Mouse (Mus musculus) myocyte (in vitro differentiated cells): ENCODE results near the gene Ccdc146.

Experiments used
- CEBPB ChIP-seq: IDR thresholded peaks from 2 replicates; pipeline ENCODE4 v1.6.1; 2011; ENCODE audit warnings: mild to moderate bottlenecking, moderate library complexity; ENCODE audit not compliant: poor library complexity, insufficient read depth, severe bottlenecking
- E2F4 ChIP-seq: IDR thresholded peaks from one replicate; pipeline ENCODE4 v1.6.1; 2011; ENCODE audit warnings: mild to moderate bottlenecking, control low read depth, moderate library complexity; ENCODE audit not compliant: insufficient read depth
- MAX ChIP-seq: IDR thresholded peaks from one replicate; pipeline ENCODE4 v1.6.1; 2011; ENCODE audit warnings: low read depth, mild to moderate bottlenecking, control low read depth
- MYOD1 ChIP-seq, 3 experiments: IDR thresholded peaks; one replicate each; pipeline ENCODE4 v1.6.1; 2011; ENCODE audit warnings: control low read depth in 2 of 3, low read depth in 2 of 3, mild to moderate bottlenecking in 2 of 3, moderate library complexity in 1 of 3; ENCODE audit not compliant: insufficient read length in 2 of 3, control insufficient read depth in 1 of 3
- MYOG ChIP-seq, 3 experiments: IDR thresholded peaks; one replicate each; pipeline ENCODE4 v1.6.1; 2011; ENCODE audit warnings: control low read depth in 2 of 3, low read depth in 2 of 3, mild to moderate bottlenecking in 2 of 3; ENCODE audit not compliant: insufficient read length in 2 of 3, control insufficient read depth in 1 of 3, insufficient read depth in 1 of 3
- POLR2A ChIP-seq: IDR thresholded peaks from one replicate; pipeline ENCODE4 v1.6.1; 2011; ENCODE audit warnings: low read depth, mild to moderate bottlenecking, control low read depth, moderate library complexity; ENCODE audit not compliant: insufficient read length
- POLR2AphosphoS2 ChIP-seq: IDR thresholded peaks from one replicate; pipeline ENCODE4 v1.6.1; 2011; ENCODE audit warnings: low read depth, control low read depth; ENCODE audit not compliant: insufficient read length
- REST ChIP-seq: IDR thresholded peaks from one replicate; pipeline ENCODE4 v1.6.1; 2011; ENCODE audit warnings: mild to moderate bottlenecking, control low read depth, moderate library complexity; ENCODE audit not compliant: insufficient read depth, insufficient read length
- TCF12 ChIP-seq: IDR thresholded peaks from one replicate; pipeline ENCODE4 v1.6.1; 2011; ENCODE audit warnings: mild to moderate bottlenecking, control low read depth; ENCODE audit not compliant: poor library complexity, insufficient read depth, severe bottlenecking
- TCF3 ChIP-seq: IDR thresholded peaks from one replicate; pipeline ENCODE4 v1.6.1; 2011; ENCODE audit warnings: low read depth, control low read depth; ENCODE audit not compliant: insufficient read length
- USF1 ChIP-seq: IDR thresholded peaks from one replicate; pipeline ENCODE4 v1.6.1; 2011; ENCODE audit warnings: low read depth, mild to moderate bottlenecking, control low read depth, moderate library complexity

DNA sequence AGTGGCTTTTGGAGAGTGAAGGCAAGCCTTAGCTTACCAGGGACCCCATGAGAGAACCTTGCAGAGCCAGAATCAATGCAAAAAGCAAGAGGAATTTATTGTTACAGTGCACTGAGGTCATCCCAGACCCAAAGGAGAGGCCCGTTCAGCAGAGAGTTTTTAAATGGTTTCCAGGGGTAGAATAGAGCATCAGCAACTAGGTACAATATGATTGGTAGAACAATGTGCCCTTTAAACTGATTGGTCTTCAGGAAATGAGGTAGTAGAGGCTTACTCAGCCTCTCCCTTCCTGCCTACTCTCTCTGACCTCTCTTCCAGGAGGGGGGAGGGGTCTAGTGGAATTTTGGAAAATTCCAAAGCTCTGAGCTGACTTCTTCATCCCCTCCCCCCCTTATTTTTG is 179.2 kb downstream of the Ccdc146 start:
- TF ChIP-seq POLR2AphosphoS2 (no peak), TCF3 (no peak), REST (no peak), POLR2A (no peak), MYOG (IDR thresholded peaks at IDR 0.05; ENCODE audit: control insufficient read depth in 1 of 3, insufficient read depth in 1 of 3, insufficient read length in 2 of 3, low read depth in 2 of 3) (no peak), CEBPB (no peak), E2F4 (no peak), MAX (no peak), USF1 (no peak), MYOD1 (IDR thresholded peaks at IDR 0.05; ENCODE audit: control insufficient read depth in 1 of 3, insufficient read length in 2 of 3, low read depth in 2 of 3) (no peak), TCF12 (no peak)
